Mouse (Mus musculus) olfactory bulb, adult 2 months (tissue): ENCODE results near the gene Gm10778. TPM values are rescaled to one million over a fixed set of nuclear protein-coding genes. Genes with fewer than 3 reads are reported as not detected.

Experiments
- H3K27ac ChIP-seq: fragments of 200-500 bp; 2 replicates; pipeline ENCODE4 v1.5.1; 2012; ENCODE audit warnings: low read depth, low read length; ENCODE audit not compliant: insufficient read depth
- H3K4me1 ChIP-seq: fragments of 200-500 bp; 2 replicates; pipeline ENCODE4 v1.6.1; 2012; ENCODE audit warnings: low read length; ENCODE audit not compliant: control insufficient read depth, insufficient read depth
- H3K4me3 ChIP-seq: fragments of 200-500 bp; 2 replicates; pipeline ENCODE4 v1.5.1; 2012; ENCODE audit warnings: mild to moderate bottlenecking, low read depth, low read length, moderate library complexity; ENCODE audit not compliant: insufficient read depth
- CTCF ChIP-seq: fragments of 200-500 bp; IDR thresholded peaks from 2 replicates; pipeline ENCODE4 v1.5.1; 2012; ENCODE audit warnings: low read depth, mild to moderate bottlenecking, low read length, moderate library complexity; ENCODE audit not compliant: insufficient read depth
- POLR2A ChIP-seq: fragments of 200-500 bp; IDR thresholded peaks from 2 replicates; pipeline ENCODE4 v1.6.1; 2012; ENCODE audit warnings: mild to moderate bottlenecking, low read depth, low read length, moderate library complexity; ENCODE audit not compliant: insufficient read depth
- WGBS: fragments of 180-500 bp; shearing (Covaris S2); methylation state at CpG from one replicate; pipeline ENCODE4 v1.1.7; 2018; 5-methylcytosine and 5-hydroxymethylcytosine counted together
- polyA plus RNA-seq: library from polyadenylated mRNA; stranded (reverse); fragments of >200 nt; gene quantifications from 2 replicates; pipeline ENCODE4 v1.2.4, GENCODE M21; 2012; ENCODE audit warnings: low replicate concordance; ENCODE audit not compliant: missing spikeins, insufficient read depth, insufficient read length

Gene Gm10778
- polyA plus RNA-seq, 1 experiment = not detected

DNA sequence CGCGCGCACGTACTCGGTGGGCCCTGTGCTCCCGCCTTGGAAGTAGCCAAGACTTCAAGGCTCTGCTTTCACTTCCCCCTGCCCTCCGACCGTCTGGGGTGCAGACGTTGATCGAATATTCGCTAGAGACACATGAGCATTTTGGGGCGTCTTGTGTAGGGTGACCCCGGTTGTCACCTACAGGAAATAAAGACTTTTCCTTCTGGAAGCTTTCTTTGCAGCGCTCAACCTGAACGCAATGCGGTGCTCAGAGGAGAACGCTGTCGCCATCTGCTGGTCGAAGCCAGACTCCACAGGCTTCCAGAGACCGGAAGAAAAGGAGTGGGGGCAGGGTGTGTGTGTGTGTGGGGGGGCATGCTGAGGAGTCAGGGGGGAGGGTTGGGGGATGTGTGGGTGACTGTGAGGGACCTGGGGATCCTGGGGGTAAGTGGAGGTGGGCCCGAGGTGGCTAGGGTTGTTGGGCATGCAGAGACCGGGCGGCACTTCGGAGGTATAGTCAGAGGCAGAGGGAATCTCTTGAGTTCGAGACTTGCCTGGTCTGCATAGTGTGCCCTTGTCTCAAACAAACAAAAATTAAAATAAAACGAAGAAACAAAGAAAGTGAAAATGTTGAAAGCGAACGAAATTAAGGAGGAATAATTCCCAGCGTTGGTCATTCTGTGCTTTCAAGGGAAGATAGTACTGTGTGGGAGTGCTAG, 43.7 kb upstream of the Gm10778 start:
- H3K27ac ChIP-seq = peak overlapping the region; percentile 92
- H3K4me1 ChIP-seq = peaks cover 17% of the 10 kb centered on the region
- TF ChIP-seq POLR2A = no peak
- peak; percentile 83 for TF ChIP-seq CTCF
- no peak overlapping the region for H3K4me3 ChIP-seq
- 17% methylated on average over 29 of the region's 29 CpGs for WGBS

GRCm38 (mm10) chr10:81605666-81605973, 43.2 kb upstream of the Gm10778 start:
- H3K27ac ChIP-seq = peak overlapping the region; percentile 92
- TF ChIP-seq CTCF (no peak), POLR2A (no peak)
- WGBS = 2% methylated on average over 14 of the region's 14 CpGs
- peak overlapping the region; percentile 51 for H3K4me3 ChIP-seq
- H3K4me1 ChIP-seq = peaks cover 15% of the 10 kb centered on the region

DNA sequence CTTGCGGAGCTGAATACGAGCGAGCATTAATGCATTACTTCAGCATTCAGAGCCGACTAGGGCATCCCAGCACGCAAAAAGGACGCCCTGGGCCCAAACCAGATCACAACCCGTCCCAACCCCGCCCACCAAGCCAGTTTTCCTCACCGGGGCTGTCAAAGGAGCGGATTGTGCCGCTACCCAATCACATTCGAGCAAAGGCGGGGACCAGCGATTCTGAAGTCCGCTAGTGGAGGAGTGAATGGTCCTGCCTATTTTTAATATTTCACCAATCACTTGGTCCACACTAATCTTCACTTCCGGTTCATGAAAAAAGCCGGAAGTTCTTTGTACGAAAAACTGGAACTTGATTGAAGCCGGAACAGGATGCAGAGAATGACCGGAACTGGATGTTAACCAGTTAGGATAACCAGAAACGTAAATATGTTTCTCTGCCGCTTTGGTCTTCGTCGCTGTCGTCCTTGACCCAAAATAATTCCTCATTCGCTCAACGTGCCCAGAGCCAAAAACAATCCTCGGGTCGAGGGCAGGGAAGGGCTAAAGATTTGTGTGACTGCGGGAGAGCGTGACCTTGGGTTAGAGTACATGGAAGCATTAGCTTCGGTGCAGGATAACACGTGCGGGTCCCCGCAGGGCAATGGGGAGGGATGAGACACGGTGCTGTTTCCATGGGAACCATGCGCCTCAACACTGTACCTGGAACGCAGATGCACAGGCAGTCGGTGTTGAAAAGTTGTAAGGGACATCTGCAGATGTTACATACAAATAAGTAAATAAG, 42.7 kb upstream of the Gm10778 start, which contains the start of gene BC025920:
BC025920 (plus strand) TSS at position 297 of the 778 bp plus-strand sequence.
- peak within 1 kb of the TSS; percentile 59 for H3K4me3 ChIP-seq
- peak within 1 kb of the TSS; percentile 92 for H3K27ac ChIP-seq
- TF ChIP-seq CTCF (no peak), POLR2A (peak; percentile 43; the same call in 1 of the 2 replicates)
- under 1% methylated on average over 39 of the region's 39 CpGs for WGBS
- H3K4me1 ChIP-seq = peaks cover 10% of the 10 kb centered on the region

- no peak for TF ChIP-seq POLR2A
- no peak for TF ChIP-seq CTCF
- no peak overlapping the region for H3K4me3 ChIP-seq
- H3K27ac ChIP-seq = no peak overlapping the region
- H3K4me1 ChIP-seq = peaks cover 15% of the 10 kb centered on the region
- WGBS = 88% methylated on average over 1 of the region's 1 CpGs
Measured at GRCm38 (mm10) chr10:81608308-81608707, 40.6 kb upstream of the Gm10778 start.

GRCm38 (mm10) chr10:81612779-81613178, 36.1 kb upstream of the Gm10778 start:
- H3K27ac ChIP-seq = 0 out of 2 replicates have a peak overlapping the region, but pooled peaks have one; percentile 8
- WGBS = 63% methylated on average over 3 of the region's 3 CpGs
- no peak overlapping the region for H3K4me3 ChIP-seq
- H3K4me1 ChIP-seq = peaks cover 7% of the 10 kb centered on the region
- no peak for TF ChIP-seq CTCF
- no peak for TF ChIP-seq POLR2A

DNA sequence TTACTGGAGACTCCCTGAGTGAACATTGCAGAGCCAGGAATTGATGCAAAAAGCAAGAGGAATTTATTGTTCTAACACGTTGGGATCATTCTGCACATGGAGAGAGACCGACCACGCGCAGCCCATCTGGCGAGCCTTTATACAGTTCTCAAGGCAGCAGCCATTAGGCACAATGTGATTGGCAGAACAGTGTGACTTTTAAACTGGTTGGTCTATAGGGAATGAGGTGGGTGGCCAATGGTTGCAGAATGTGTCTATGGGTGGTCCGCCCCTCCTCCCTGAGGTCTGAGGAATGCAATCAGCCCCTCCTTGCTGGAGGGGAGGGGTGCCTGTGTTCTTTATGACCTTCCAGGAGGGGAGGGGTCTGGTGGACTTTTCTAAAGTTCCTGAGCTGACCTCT, 33.4 kb upstream of the Gm10778 start:
- TF ChIP-seq POLR2A (no peak), CTCF (no peak)
- 71% methylated on average over 6 of the region's 6 CpGs for WGBS

GRCm38 (mm10) chr10:81619976-81620375, 28.9 kb upstream of the Gm10778 start:
- Histone ChIP-seq H3K27ac (no peak overlapping the region), H3K4me3 (no peak overlapping the region), H3K4me1 (no peaks in the 10 kb centered on the region)
- TF ChIP-seq CTCF = no peak
- no peak for TF ChIP-seq POLR2A
- 72% methylated on average over 5 of the region's 5 CpGs for WGBS

More for the DNA sequence above, 33.4 kb upstream of the Gm10778 start:
- Histone ChIP-seq H3K4me3 (no peak overlapping the region), H3K27ac (no peak overlapping the region), H3K4me1 (peaks cover 7% of the 10 kb centered on the region)

GRCm38 (mm10) chr10:81620786-81621185, 28.1 kb upstream of the Gm10778 start:
- Histone ChIP-seq H3K4me1 (no peaks in the 10 kb centered on the region), H3K4me3 (no peak overlapping the region), H3K27ac (no peak overlapping the region)
- no peak for TF ChIP-seq CTCF
- no peak for TF ChIP-seq POLR2A
- 61% methylated on average over 9 of the region's 9 CpGs for WGBS

DNA sequence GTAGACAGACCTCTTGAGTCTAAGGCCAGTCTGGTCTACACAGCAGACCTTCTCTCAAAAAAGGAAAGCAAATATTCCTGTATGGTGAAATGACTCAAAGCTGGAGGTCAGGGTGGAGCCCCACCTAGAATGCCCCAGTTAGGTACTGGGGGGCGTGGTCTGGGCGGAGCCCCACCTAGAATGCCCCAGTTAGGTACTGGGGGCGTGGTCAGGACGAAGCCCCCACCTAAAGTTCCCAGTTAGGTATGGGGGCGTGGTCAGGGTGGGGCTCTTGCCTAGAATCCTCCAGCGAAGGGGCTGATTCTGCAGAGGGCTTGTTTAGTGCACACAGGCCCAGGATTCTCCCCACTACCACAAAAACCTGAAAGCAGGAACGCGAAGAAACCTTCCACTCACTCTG, 25.4 kb upstream of the Gm10778 start:
- Histone ChIP-seq H3K27ac (no peak overlapping the region), H3K4me3 (no peak overlapping the region), H3K4me1 (peaks cover 18% of the 10 kb centered on the region)
- TF ChIP-seq CTCF (no peak), POLR2A (no peak)
- 72% methylated on average over 8 of the region's 8 CpGs for WGBS
